Mouse (Mus musculus) brain, embryonic 14.5 days (tissue): ENCODE results near the gene Zfp653. TPM values are rescaled to one million over a fixed set of nuclear protein-coding genes. Genes with fewer than 3 reads are reported as not detected.

Experiments used
- DNase-seq: peaks from one replicate; pipeline ENCODE4 v3.0.0-alpha.2; 2011; ENCODE audit warnings: low read depth
- CTCF ChIP-seq: fragments of 200-500 bp; IDR thresholded peaks from 2 replicates; pipeline ENCODE4 v1.5.1; 2012; ENCODE audit warnings: inconsistent platforms, mild to moderate bottlenecking, moderate library complexity, borderline replicate concordance; ENCODE audit not compliant: insufficient read depth, insufficient read length; ENCODE audit errors: extremely low read depth
- POLR2A ChIP-seq: fragments of 200-500 bp; IDR thresholded peaks from 2 replicates; pipeline ENCODE4 v1.6.1; 2012; ENCODE audit warnings: mild to moderate bottlenecking, inconsistent platforms, borderline replicate concordance; ENCODE audit not compliant: poor library complexity, insufficient read depth, insufficient read length, severe bottlenecking; ENCODE audit errors: extremely low read depth
- polyA plus RNA-seq: library from polyadenylated mRNA; depleted of rRNA; stranded (reverse); fragments of >200 nt; gene quantifications from 2 replicates; pipeline ENCODE4 v1.2.3, GENCODE M21; 2012; rRNA removed

Gene Zfp653
- polyA plus RNA-seq = 49.1 and 62.1 TPM in 2 replicates

- peak; percentile 98 for DNase-seq
- TF ChIP-seq POLR2A (peak; percentile 69), CTCF (no peak)
Measured at GRCm38 (mm10) chr9:22070791-22071573, at the start of gene Zfp653, which contains the start of gene Gm49318. Gene Zfp653, minus strand, starts transcription at chr9:22071376. Gene Gm49318, minus strand, starts transcription at chr9:22071259.

GRCm38 (mm10) chr9:22119543-22119942 lies 48.4 kb upstream of the Zfp653 start:
- TF ChIP-seq POLR2A (no peak), CTCF (no peak)
- no peak for DNase-seq

GRCm38 (mm10) chr9:22117754-22118456 lies 46.7 kb upstream of the Zfp653 start:
- TF ChIP-seq POLR2A (no peak), CTCF (peak; percentile 52; the same call in 1 of the 2 replicates)
- peak; percentile 78 for DNase-seq

GRCm38 (mm10) chr9:22116740-22117426 lies 45.7 kb upstream of the Zfp653 start, which contains the start of gene Elof1:
Gene Elof1, minus strand, starts transcription at chr9:22117172.
- DNase-seq = peak; percentile 99
- TF ChIP-seq CTCF (no peak; the same call in 1 of the 2 replicates), POLR2A (0 out of 2 replicates have a peak, but pooled peaks have one; percentile 46)

- TF ChIP-seq CTCF = no peak
- no peak for TF ChIP-seq POLR2A
- peak; percentile 71 for DNase-seq
Measured at GRCm38 (mm10) chr9:22116086-22116485, 44.9 kb upstream of the Zfp653 start.

- DNase-seq = no peak
- TF ChIP-seq CTCF (no peak), POLR2A (no peak)
Measured at GRCm38 (mm10) chr9:22115635-22116034, 44.5 kb upstream of the Zfp653 start.

- no peak for TF ChIP-seq CTCF
- DNase-seq = no peak
Measured at GRCm38 (mm10) chr9:22108194-22108593, 37.0 kb upstream of the Zfp653 start.

- TF ChIP-seq POLR2A (no peak), CTCF (no peak)
- no peak for DNase-seq
Measured at GRCm38 (mm10) chr9:22099922-22100321, 28.7 kb upstream of the Zfp653 start.

GRCm38 (mm10) chr9:22098993-22099696 lies 28.0 kb upstream of the Zfp653 start, which contains the start of gene Cnn1:
Gene Cnn1, plus strand, starts transcription at chr9:22099216.
- peak; percentile 21 for DNase-seq
- TF ChIP-seq CTCF (no peak), POLR2A (no peak)

- DNase-seq = peak; percentile 73
- TF ChIP-seq CTCF (peak; percentile 63), POLR2A (no peak)
Measured at GRCm38 (mm10) chr9:22095854-22096307, 24.7 kb upstream of the Zfp653 start.
